Mouse (Mus musculus) cerebellum, adult 8-10 months (tissue): ENCODE measurements at regions not wholly inside any gene's neighbourhood (a gene's known extent, or its start where the extent isn't known, plus 50 kb on each side); places are given as distances from the start of the nearest gene placed in this dataset.
A peak's percentile ranks its signal among the peaks of the same experiment; 100 is the strongest.

Experiments
- DNase-seq: peaks from one replicate; pipeline ENCODE4 v3.0.0; 2022

DNA sequence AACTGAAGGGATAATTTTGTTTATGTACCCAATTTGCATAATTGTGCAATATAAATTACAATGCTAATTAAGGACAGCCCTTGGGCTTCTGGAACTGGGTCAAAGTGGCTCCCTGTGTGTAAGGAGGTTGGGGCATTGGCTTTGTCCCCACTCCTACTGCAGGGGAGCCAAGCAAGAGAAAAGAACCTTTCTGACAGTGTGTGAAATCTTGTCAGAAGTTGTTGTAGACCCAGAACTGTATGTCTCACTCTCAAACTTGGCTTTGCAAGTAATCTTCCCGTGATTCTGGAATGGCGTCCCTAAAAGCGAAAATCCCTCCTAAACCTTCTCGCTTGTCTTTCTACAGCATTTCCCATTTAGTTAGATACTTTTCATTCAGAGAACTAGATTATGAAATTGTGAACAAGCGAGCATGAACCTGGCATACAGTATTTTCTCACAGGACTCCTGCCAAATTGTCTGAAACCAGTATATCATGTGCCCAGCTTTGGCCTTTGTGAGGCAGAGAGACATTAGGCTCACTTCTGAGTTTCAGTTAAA is 83.8 kb upstream of the Gm11146 start:
- peak; percentile 26 for DNase-seq

DNA sequence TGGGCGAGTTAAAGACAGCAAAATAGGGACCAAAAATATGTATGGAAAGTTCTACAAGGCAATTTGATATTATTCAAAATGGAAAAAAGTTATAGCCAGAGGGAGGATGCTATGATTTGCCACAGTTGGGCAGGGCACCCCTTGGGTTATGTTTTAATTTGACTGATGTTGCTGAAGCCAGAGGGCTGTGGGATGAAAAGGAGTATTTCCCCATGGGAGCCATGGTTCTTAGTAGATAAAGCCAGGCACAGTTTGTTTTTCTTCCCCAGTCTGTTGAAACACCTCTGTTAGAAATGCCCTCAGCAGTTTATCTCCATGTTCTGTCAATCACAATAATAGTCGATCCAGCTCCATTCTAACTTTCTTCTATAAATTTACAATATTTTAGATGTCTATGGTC is 82.6 kb upstream of the Gm11146 start:
- DNase-seq = no peak

DNA sequence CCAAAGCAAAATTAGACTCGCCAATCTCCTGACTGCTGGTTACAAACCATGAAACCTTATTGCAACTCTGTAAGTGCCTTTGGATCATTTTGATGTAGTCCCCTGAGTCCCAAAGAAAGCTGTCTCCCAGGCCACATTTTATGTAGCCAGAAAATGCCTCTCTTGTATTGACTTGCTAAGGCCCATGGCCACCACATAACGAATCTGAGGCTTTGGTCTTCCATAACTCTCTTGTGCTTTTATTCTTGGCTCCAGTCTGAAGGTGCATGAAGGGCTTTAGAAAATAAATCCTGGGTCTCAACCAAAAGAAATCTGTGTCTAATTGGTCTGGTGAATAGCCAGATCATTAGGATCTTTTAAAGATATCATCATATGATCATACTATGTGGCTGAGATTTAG is 77.3 kb upstream of the Gm11146 start:
- no peak for DNase-seq

DNA sequence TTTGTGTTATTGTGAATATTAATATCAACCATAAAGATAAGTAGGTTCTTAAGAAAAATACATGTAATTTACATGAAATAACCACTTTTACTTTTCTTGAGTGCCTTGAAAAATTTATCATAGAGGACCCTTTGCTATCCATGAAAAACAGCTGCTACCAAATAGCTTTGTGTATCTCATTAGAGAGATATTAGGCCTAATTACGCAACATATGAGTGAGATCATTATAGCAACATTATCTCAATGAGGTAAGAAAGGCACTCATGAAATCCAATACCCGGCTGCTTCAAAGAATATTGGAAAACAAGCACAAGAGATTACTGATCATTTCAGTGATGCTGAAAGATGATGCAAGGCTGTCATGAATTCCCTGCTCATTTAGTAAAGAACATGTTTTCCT is 74.9 kb upstream of the Gm11146 start:
- no peak for DNase-seq

DNA sequence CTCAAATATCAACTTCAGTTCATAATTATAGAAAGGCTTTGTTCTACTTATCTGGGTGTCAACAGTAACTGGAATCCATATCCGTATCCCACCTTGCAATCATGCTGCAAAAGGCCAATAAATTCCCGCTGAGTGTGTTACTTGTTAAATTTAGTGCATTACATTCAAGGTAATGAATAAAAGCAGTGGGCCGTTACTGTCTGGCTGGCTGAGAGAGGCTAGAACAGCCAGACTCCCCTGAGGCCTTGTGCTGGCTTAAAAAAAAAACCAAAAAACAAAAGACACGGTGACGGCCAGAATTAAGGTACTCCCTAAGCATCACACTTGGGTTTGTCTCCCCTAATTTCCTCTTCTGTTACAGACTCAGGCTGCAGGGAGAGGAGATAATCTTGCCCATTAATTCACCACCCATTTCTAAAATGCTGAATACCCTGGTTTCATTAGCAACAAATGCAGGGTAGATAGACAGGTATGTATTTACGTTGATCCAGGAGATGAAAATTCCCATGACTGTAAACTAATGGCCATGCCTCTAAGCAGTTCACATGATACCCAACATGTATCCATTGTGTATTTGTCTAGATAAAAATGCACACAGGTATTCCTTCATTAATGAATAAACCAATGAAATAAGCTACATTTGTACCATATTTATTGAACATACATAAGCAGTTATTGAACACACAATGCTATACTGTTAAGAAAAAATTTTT is 74.1 kb upstream of the Gm11146 start:
- DNase-seq = no peak

DNA sequence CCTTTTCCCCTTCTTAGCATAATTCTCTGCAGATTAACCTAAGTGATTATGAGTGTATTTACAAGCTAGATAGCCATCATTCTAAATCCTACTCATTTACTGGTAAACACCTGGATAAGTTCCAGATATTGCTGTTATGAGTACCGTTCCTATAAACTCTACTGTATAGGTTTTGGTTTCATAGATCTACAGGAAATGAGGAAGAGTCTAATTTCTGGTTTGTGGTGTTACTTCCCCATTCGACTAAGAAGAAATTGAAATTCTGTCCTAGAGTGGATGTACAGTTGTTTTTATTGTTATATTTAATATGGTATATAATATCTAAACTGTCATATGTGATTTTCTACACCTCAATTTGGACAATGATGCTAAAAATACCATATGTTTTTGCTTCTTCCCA is 69.4 kb upstream of the Gm11146 start:
- no peak for DNase-seq

DNA sequence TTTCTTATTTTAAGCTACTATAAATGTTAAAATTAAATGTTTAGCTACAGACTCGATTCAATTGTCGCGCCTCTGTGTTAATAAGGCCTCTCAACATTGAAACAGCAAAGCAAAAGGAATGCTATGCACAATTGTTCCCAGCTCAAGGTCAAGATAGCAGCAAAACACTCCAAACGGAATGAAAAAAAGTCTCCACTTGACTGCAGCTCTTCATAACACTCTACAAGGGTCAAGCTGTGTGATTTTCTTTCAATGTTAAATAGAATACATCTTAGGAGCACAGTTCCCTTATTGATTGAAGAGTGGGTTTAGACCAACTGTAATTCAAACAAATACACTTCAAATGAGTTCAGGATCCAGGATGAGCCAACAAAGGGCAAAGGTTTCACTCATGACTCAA is 63.9 kb upstream of the Gm11146 start:
- no peak for DNase-seq

DNA sequence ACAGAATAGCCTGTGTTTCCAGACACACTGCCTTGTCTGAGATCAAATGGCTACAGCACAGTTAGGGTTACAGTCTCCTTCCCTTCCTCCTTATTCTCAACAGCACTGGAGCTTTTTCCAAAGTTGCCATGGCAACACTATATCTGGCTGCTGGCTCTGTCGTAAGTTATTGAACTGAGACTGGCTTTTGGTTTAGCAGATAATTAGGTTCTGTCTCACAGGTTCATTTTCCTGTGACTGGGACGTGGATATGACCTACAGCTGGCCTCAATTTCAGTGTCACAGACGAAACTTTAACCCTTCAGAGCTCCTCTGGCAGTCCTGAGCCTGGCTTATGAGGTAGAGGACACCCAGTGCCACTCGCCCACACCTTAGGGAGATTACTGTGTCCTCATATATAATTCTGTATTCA is 60.2 kb upstream of the Gm11146 start:
- DNase-seq = no peak

DNA sequence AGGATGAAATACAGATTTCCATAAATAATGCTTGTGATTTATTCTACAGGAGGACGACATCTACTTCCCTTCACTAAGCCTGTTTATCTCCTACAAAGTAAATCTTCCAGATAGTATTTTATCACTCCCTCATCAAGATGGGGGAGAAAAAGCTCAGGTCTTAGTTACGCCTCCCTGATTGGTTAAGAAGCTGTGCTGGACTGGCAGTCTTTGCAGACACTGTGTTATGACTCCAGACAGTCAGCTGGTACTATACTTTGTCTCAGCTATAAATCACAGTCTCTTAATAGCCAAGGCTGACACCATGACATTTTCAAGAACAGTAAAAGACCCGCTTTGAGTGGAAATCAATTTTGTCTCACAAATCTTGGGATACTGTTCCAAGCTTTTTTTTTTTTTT is 51.4 kb upstream of the Gm11146 start:
- DNase-seq = no peak
